Mouse (Mus musculus) adrenal gland, adult 2 months (tissue): ENCODE results near the gene Taok1. TPM values are rescaled to one million over a fixed set of nuclear protein-coding genes. Genes with fewer than 3 reads are reported as not detected.
"Not testable (repeated sequence)": the region's sequence is repeated elsewhere in the genome, so short reads cannot be mapped to it uniquely, and the experiment has no call there.

Experiments
- DNase-seq: peaks from one replicate; pipeline ENCODE4 v3.0.0; 2021
- long read RNA-seq: library from polyadenylated mRNA; stranded (forward); transcript quantifications from one replicate; pipeline ENCODE4 v2.0.0, GENCODE M21; 2021
- polyA plus RNA-seq: library from polyadenylated mRNA; depleted of rRNA; stranded (reverse); fragments of >200 nt; gene quantifications from 2 replicates; pipeline ENCODE4 v1.2.3, GENCODE M21; 2012; rRNA removed
- total RNA-seq, 2 experiments: library from RNA; stranded (reverse); gene quantifications; 2 replicates each; pipeline ENCODE4 v1.2.3; 2021

Gene Taok1
- total RNA-seq (10 to 100 TPM; 45.9 to 51.0 TPM), polyA plus RNA-seq (2.2 and 2.8 TPM in 2 replicates)
- long read RNA-seq, partial matches to known transcripts: 0 of 3 reads
- long read RNA-seq, other reads (novel, unspliced or antisense): 3 of 3 reads

DNA sequence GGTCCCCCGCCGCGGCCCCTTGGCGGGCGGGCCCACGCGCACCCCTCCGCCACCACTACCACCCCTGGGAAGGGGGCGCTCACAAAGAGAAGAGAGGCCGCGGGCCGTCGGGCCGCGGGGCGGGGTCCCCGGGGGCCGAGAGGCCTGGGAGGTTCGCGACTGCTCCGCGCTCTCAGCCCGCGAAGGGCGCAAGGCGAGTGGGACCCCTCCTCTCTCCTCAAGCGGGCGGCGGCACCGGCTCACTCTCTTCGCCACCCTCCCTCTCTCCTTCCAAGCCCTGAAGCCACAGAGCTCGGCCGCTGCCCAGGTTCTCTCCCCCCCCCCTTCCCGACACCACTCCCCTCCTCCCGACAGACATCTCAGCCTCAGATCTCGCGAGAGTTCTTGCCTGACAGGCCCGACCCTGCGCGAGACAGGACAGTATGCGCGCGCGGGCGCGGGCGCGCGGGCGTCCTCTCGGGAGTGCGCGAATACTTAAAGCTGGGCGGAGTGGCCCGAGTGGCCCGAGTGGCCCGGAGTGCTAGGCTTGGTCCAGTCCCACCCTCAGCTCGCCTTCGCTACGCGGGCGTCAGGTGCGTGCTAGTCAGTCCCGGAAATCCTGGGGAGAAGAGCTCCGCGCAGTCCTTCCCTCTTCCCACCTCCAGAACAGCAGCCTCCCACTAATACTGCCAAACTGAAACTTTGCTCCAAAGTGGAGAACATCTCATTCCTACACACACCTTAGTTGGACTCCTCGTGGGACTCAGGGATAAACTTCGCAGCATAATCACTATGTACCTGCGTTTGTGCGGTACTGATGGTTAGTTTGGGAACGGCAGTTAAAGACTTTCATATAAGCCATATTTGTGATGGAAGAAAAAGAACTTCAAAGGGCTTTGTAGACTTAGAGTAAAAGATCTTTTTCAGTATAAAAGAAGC lies at the start of gene Taok1:
Taok1 (minus strand) TSS at position 278 of the 918 bp plus-strand sequence.
- DNase-seq: peak; percentile 97

DNA sequence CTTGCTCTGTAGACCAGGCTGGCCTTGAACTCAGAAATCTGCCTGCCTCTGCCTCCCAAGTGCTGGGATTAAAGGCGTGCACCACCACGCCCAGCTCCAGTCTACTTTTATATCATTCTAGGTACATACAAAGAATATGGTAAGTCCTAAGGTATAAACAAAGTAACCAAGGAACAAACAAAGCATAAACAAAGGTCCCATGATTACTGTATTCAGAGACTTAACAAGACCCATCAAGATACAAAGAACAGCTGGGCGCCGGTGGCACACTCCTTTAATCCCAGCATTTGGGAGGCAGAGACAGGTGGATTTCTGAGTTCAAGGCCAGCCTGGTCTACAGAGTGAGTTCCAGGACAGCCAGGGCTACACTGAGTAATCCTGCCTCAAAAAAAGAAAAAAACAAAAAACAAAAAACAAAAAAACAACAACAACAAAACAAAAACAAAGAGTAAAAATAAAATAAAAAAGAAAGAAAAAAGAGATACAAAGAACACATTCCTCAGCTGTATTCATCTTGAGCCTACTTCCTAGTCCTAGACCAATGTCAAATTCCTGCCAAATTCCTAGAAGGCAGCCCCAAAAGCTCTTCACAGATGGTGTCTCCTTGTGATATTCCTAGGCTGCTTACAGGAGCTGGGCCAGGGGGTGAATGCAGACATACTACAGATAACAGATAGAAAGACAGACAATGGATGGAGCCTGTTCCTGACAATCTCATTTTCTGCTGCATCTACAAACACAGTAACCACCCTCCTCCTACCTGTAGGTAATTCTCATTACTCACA lies 46.0 kb upstream of the Taok1 start:
- not testable (repeated sequence) for DNase-seq

DNA sequence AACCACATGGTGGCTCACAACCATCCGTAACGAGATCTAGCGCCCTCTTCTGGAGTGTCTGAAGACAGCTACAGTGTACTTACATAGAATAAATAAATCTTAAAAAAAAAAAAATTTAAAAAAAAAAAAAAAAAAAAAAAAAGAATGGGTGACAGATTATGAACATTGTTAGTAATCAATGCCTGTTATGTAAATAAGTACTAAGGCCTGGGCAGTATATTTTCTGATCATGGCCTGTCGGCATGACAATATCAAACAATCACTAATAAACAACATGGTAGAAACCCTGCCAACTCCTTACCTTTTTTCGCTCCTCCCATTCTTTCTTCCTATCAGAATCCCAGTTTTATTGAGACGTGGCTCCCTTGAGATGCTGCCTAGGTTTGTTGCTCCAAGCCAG lies 44.9 kb upstream of the Taok1 start:
- DNase-seq: no peak

DNA sequence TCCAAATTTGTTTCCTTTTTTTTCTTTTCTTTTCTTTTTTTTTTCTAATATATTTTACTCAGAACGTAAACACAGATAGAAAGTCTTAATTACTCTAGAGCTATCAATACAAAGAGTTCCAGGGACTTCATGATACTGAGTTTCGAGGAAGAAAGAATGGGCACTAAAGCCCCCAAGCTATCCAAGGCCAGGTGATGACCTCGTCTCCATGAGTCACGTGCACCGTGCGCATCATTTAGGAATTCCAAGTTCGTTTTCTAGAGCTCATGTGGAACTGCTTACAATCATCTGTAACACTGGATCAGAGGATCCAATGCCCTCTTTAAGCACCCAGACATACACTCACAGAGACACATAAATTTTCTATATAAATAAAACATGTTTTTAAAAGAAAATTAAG lies 41.3 kb upstream of the Taok1 start:
- peak; percentile 59 for DNase-seq

DNA sequence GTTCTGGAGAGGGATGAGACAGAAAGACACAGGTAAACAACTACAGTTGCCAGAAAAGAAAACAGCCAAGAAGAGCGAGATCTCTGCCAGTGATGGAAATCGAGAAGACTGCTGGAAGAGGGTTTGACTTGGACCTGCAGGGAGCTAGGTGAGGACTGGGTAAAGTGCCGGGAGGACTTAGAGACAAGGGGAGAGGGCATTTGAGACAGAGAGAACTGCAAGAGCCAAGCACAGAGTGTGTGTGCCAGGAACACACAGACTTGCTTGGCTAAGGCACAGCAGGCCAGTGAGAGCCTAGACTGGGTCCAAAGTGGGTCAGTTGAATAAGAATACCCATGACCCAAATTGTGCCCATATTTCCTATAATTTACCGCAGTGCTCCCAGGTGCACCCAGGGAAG lies 37.9 kb upstream of the Taok1 start:
- no peak for DNase-seq

DNA sequence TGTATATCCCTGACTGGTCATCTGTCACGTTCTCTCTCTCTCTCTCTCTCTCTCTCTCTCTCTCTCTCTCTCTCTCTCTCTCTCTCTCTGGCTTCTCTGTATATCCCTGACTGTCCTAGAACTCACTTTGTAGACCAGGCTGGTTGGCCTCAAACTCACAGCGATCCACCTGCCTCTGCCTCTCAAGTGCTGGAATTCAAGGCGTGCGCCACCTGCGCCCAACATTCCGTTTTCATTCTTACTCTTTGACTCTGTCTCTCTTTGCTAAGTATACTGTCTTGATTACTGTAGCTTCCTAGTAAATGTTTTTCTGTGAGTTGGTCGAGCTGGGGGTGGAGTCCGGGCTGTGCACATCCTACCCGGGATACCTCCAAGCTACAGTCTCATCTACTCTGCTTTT lies 33.8 kb upstream of the Taok1 start:
- DNase-seq: no peak

DNA sequence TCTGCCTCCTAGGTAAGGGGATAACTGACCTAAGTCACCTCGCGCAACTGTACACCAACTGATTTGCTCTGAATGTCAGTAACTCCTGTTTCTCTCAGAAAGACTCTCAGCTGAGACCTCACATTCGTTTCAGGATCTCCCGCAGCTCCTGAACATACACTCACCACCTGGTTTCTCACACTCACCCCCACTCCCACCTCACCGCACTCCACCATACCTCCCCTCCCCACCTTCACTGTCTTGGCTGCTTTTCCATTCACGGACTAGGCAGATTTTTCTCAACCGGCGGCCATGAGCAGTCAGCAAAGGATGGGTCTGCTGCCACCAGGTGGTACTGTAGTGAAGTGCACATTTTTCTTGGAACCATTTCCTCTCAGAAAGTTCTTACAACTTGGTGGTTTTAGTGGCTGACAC lies 22.6 kb upstream of the Taok1 start:
- DNase-seq: peak; percentile 79

DNA sequence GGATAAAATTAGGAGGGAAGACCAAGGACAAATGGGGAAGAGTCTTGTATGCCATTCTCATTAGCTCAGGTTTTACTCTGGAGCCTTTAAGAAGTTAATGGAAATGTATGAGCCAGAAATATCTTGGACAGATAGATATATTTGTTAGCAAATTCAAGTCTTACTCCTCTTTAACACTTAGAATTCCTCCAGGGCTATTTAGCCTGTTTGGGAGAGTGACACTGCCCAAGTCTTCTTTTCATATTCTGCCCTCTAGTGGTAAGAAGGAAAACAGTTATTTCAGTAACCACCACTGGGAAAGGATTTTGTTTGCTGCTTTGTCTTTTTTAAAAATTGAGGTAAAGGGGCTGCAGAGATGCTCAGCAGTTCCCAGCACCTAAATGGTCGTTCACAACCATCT lies 21.9 kb upstream of the Taok1 start:
- no peak for DNase-seq

DNA sequence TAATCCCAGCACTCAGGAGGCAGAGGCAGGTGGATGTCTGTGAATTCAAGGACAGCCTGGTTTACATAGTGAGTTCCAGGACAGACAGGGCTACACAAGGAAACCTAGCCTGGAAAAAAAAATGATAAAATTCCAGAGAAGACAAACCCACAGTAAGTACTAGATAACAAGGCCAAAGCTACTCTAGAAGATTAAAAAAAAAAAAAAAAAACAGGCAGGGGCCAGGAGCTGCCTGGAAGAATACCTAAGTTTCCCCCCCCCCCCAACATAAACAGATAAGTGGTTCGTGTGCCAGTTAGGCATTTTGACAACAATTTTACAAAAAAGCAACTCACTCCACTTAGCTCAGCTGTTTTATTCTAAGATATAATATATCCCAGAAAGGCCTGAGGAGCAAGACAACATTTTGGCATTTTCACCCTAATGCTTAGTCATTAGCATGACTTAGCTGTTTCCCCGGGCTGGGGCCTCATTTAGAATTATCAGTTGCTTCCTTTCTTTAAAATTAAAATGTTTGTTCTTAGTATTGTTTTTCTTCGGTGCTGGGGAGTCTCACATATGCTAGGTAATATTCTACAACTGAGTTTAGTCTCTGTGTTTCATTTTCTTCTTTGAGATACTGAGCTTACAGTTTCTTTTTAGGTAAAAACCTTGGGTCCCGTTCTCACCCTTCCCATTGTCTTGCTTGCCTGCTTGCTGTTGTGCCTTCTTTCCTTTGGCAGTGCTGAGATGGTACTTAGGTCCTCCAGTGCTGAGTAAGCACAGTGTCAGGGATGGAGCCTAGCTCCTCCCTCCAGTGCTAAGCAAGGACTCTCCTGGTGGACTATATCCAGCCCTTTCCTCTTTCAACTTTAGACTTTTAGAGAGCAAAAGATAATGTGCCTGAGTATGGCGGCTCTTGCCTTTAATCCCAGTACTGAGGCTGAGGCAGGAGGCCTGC lies 19.3 kb upstream of the Taok1 start:
- no peak for DNase-seq

DNA sequence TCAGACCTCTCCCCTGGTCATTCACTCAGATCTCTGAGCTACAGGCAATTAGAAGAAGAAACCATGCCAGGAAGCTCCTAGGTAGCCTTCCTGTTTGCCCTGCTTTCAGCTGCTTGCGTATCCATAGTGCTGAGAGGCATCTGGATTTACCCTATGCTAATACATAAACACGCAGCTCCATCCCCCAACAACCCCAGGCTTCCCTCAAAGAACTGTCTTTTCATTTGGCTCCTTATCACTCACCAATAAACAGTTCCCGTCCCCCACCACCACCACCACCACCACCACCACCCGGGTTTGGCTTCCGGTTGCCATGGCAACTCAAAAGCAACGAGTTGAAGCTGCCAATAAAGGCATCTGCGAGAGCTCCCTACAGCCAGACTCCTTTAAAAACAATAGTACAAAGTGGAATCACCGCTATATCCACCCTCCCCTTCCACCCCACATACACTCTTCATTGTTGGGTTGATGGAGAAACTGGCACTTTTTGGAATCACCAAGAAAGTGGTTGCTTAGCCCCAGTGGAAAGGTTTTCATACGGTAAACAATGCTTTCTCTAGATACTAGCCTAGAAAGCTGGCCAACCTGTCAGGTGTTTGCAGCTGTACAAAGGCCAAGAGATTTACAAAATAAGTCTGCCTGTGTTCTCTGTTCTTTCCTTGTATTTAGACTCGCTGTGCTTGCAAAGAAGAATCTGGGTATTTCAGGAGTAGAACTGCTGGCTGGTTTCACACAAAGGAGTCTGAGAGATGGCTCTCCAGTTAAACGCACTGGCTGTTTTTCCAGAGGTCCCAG lies 17.6 kb upstream of the Taok1 start:
- DNase-seq: peak; percentile 31

DNA sequence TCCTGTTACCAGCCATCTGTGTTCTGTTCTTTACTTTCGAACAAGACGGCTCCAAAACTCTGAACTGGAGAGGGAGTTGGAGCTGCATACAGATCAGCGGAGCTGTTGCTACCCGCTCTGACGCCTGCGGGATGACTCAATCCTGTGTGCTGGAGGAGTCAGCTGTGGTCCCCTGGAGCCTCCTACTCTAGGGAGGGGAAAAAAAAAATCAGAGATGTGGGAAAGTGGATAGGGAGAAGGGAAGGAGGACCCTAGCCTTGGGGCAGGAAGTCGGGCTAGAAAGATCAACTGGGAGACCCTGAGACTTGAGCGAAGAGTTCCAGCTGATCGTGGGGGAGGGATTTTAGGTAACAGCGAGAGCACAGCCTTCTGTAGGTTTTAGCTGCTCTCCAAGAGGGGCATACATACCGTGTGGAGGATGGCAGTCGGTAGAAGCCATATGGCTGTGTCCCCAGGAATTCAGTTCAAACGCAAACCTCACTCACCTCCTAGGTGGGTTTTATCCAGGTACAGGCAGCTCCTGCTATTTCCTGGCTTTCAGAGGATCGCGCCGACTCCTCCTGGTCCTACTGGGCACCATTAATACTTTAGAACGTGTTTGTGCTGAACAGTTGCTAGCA lies 16.9 kb upstream of the Taok1 start:
- DNase-seq: peak; percentile 74

DNA sequence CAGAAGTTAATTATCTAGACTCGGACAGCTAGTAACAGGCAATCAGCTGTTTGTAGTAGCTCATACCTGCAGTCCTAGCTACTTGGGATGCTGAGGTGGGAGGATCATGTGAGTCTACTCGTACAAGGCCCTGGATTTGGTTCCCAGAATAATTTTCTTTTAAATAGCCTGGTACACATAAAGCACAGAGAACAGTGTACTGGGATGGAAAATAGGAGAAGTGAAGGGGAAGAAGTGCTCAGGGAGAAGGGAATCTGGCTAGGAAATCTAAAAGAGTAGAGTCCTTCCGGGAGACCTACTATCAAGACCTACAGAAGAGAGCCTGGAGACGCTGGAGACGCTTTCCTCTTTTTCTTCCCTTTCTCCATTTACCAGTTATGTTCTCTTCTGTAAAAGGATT lies 16.4 kb upstream of the Taok1 start:
- no peak for DNase-seq

DNA sequence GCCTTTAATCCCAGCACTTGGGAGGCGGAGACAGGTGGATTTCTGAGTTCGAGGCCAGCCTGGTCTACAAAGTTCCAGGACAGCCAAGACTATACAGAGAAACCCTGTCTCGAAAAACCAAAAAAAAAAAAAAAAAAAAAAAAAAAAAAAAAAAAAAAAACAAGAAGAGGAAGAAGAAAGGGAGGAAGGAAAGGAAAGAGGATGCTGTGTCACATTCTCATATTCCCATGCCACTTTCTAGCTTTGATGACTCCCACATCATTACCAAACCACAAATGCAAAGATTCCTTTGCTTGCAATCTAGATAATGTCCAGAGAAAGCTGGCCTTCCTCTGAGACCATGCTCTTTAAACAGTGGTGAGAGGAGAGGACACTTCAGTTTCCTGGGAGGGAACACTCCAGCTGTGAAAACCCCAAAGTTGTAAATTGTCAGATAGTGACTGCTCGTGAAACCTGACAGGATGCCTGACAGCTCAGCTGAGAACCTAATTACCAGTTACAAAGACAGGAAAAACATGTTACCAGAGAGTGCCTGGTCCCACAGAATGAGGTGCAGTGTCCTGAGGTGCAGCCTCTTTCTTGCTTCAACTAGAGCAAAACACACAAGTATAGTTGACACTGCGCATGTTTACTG lies 14.4 kb upstream of the Taok1 start:
- DNase-seq: no peak

DNA sequence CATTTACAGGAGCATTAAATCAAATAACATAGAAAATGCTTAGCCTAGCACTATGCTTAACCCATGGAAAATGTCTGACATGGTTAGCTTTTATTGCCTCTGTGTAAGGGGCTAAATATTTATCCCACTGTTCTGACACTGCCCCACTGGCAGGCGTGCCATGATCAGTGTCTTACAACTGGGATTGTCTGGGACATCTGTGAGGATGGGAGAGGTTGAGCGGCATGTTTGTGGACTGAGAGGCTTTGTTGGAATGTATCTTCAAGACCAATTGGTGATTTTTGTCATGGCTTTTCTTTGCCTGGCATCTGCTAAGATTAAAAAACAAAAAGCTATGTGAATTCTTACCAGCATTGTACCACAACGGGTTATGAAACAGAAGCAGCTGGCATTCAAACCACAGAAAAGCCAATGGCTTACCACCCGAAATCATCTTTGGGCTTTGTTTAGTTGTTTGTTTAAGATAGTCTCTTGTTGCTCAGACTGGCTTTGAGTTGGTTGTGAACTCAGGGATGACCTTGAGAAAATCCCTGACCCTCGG lies 7.5 kb upstream of the Taok1 start:
- no peak for DNase-seq

DNA sequence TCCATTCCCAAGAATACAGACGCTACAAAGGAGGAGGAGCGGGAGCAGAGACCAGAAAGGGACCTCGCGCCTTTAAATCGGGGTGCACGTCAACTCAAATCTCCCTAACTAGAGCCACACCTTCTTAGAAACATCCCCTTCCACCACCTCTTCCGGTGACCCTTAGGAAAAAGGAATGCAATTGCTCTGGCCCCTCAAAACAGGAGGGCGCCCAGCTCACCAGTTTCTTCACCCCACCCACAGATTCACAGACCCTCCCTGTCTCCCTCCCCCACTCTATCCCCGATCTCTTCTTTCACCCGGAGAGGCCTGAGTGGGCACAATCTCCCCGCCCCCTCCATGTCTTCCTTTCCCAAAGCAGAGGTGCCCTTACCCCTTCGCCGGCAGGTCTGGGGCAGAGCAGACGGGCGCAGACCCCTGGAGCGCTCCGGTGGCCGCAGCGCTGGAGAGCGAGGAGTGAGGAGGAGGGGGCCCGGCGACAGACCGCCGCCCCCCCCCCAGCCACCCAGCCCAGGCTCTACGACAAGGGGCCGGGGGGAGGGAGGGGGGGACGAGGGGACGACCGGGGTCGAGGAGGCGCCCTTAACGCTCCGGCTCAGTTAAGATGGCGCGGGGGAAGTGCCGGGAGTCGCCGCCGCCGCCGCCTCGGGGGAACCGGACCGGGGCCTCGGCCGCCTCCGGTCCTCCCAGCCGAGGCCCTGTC lies 629 bp downstream of the Taok1 start:
- DNase-seq: peak; percentile 72

DNA sequence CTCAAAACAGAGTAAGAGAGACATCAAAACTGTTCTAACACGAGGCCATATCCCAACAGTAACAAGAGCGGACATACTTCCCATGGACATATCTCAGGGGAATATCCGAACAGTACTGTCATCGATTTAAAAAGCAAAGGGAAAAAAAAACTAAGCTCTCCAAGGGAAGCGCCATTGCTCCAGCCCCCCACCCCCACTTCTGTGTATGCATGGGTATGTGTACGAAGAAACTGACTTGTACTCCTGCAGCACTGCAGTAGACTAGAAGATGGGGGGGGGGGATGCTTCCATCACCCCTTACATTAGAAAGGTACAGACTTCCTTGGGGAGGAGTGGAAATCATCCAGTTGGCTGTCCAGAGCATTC lies 1.2 kb downstream of the Taok1 start:
- DNase-seq: no peak

DNA sequence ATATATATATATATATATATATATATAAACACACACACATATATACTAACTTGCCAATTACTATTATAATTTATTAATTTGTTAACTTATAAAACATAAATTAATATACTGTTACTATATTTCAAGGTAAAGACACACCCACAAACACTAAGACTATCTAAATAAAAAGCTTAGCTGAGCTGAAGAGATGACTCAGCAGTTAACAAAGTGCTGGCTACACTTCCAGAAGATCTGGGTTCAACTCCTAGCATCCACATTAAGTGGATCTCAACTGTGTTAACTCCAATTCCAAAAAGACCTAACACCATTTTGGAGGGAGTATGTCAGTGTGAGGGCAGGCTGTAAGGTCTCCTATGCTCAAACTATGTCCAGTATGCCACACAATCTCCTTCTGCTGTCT lies 10.3 kb downstream of the Taok1 start:
- DNase-seq: no peak

DNA sequence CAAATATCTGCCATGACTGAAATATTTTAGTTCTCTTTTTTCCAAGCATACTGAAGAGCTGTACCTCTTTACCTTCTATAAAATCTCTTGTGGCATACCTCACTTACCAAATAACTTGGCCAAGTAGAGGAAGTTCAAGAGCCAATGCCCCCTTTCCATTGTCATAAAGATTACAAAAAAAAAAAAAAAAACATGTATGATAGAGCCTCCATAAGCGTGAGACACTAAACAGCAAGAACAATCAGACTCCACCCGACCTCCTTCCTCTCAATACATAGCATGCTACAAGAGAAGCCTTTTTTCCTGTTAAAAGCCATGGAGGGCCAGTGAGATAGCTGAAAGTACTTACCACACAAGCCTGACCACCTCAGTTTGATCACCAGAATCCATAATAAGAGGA lies 16.2 kb downstream of the Taok1 start:
- DNase-seq: no peak

DNA sequence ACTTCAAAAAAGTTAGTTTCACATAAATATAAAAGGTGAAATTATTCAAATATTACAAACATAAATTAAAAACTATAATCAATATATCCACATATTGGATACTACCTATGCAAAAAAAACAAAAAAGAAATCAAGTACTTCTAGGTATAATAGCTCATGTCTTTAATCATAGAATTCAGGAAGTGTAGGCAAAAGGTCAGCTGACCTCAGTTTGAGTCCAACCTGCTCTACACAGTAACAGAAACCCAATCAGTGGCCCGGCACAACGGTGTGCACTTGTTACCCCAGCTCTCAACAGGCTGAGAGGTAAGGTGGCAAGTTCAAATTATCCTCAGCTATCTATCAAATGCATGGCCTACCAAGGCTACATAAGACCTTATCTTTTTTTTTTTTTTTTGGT lies 16.8 kb downstream of the Taok1 start:
- DNase-seq: no peak
